Mouse (Mus musculus): ENCODE data around the gene Noa1. TPM values are rescaled to one million over a fixed set of nuclear protein-coding genes. Genes with fewer than 3 reads are reported as not detected.
A peak's percentile ranks its signal among the peaks of the same experiment; 100 is the strongest.

Gene Noa1
- polyA plus RNA-seq, 1 experiment from 2014 or later, result 37.0 TPM

- Histone ChIP-seq H3K4me2 (replicated peaks) (peak overlapping the region; percentile 41), H3K27ac (replicated peaks) (0 out of 2 replicates have a peak overlapping the region, but pooled peaks have one; percentile 39), H3K4me1 (peaks cover 15% of the 10 kb centered on the region), H3K9me3 (no peaks in the 10 kb centered on the region), H3K27me3 (no peaks in the 10 kb centered on the region), H3K4me3 (peak overlapping the region; percentile 15; the same call in 1 of the 2 replicates), H3K36me3 (no peaks in the 10 kb centered on the region), H3K9ac (replicated peaks) (no peak overlapping the region)
- peak; percentile 76 for ATAC-seq (ENCODE audit: low FRiP score, low read depth)
- 26% methylated on average over 26 of the region's 26 CpGs for WGBS
These were observed 63.9 kb downstream of the Noa1 start for GRCm38 (mm10) chr5:77245787-77246671.

GRCm38 (mm10) chr5:77245463-77245786 is 64.5 kb downstream of the Noa1 start:
- Histone ChIP-seq H3K4me3 (peak overlapping the region; percentile 15; the same call in 1 of the 2 replicates), H3K4me1 (peaks cover 15% of the 10 kb centered on the region), H3K9ac (replicated peaks) (no peak overlapping the region), H3K9me3 (no peaks in the 10 kb centered on the region), H3K27me3 (no peaks in the 10 kb centered on the region), H3K4me2 (replicated peaks) (peak overlapping the region; percentile 41), H3K27ac (replicated peaks) (0 out of 2 replicates have a peak overlapping the region, but pooled peaks have one; percentile 39), H3K36me3 (no peaks in the 10 kb centered on the region)
- 37% methylated on average over 7 of the region's 7 CpGs for WGBS
- 0 out of 2 replicates have a peak, but pooled peaks have one; percentile 21 for ATAC-seq (ENCODE audit: low FRiP score, low read depth)

- Histone ChIP-seq H3K9ac (replicated peaks) (no peak overlapping the region), H3K4me3 (no peak overlapping the region), H3K27ac (replicated peaks) (no peak overlapping the region), H3K4me2 (replicated peaks) (no peak overlapping the region), H3K27me3 (no peaks in the 10 kb centered on the region), H3K36me3 (no peaks in the 10 kb centered on the region), H3K9me3 (no peaks in the 10 kb centered on the region), H3K4me1 (peaks cover 15% of the 10 kb centered on the region)
- 34% methylated on average over 8 of the region's 8 CpGs for WGBS
- peak; percentile 61; the same call in 1 of the 2 replicates for ATAC-seq (ENCODE audit: low FRiP score, low read depth)
These were observed 65.4 kb downstream of the Noa1 start for GRCm38 (mm10) chr5:77244331-77244987.

Small RNA genes within 50 kb of the gene (microRNA-seq; reads per million reads assigned to microRNA genes)
- not detected for gene Mir5098

Other genes starting within 250 kb of the Noa1 start
- gene Hopx, start 195.0 kb downstream of the Noa1 start, polyA plus RNA-seq (2016; fragmentation: Nextera tagmentation; extraction: Ambion mirVana), result 0.27 TPM in 1 of 2 replicates, not detected in the other
- not detected in 2 replicates for gene Spink2, start 98.6 kb downstream of the Noa1 start, polyA plus RNA-seq (2016; fragmentation: Nextera tagmentation; extraction: Ambion mirVana)
- 19.4 and 20.5 TPM in 2 replicates for gene Rest, start 44.6 kb downstream of the Noa1 start, polyA plus RNA-seq (2016; fragmentation: Nextera tagmentation; extraction: Ambion mirVana)
- 92.3 and 95.9 TPM in 2 replicates for gene Polr2b, start 63 bp upstream of the Noa1 start, polyA plus RNA-seq (2016; fragmentation: Nextera tagmentation; extraction: Ambion mirVana)
- 35.8 and 36.4 TPM in 2 replicates for gene Igfbp7, start 98.0 kb upstream of the Noa1 start, polyA plus RNA-seq (2016; fragmentation: Nextera tagmentation; extraction: Ambion mirVana)

Data from midbrain, embryonic 12.5 days (tissue).